Mouse (Mus musculus) embryonic facial prominence, embryonic 11.5 days (tissue): Measurements from ENCODE around the gene Sfxn3. TPM values are rescaled to one million over a fixed set of nuclear protein-coding genes. Genes with fewer than 3 reads are reported as not detected.

Experiments
- ATAC-seq: fragments of 200-750 bp; cut with Nextera tagmentation; replicated peaks from 2 replicates; pipeline ENCODE4 v1.8.0; 2017; ENCODE audit warnings: low read depth; ENCODE audit not compliant: insufficient number of reproducible peaks, low FRiP score, low TSS enrichment
- DNase-seq: peaks from one replicate; pipeline ENCODE4 v3.0.0-alpha.2; 2015; ENCODE audit warnings: low spot score
- H3K27ac ChIP-seq: fragments of 300-500 bp; sonication (generic); replicated peaks from 2 replicates; pipeline ENCODE4 v1.5.1; 2014; ENCODE audit warnings: mild to moderate bottlenecking, low read depth, low read length, control low read depth
- H3K27me3 ChIP-seq: fragments of 300-500 bp; sonication (generic); 2 replicates; pipeline ENCODE4 v1.6.1; 2014; ENCODE audit warnings: mild to moderate bottlenecking, low read length, moderate library complexity, mixed read lengths; ENCODE audit not compliant: control insufficient read depth, insufficient read depth
- H3K36me3 ChIP-seq: fragments of 300-500 bp; sonication (generic); replicated peaks from 2 replicates; pipeline ENCODE4 v1.6.1; 2014; ENCODE audit warnings: low read depth, mild to moderate bottlenecking, low read length, moderate library complexity, mixed read lengths; ENCODE audit not compliant: control insufficient read depth, insufficient read depth
- H3K4me1 ChIP-seq: fragments of 300-500 bp; sonication (generic); 2 replicates; pipeline ENCODE4 v1.6.1; 2014; ENCODE audit warnings: low read length, mixed read lengths; ENCODE audit not compliant: control insufficient read depth, insufficient read depth
- H3K4me2 ChIP-seq: fragments of 300-500 bp; sonication (generic); 2 replicates; pipeline ENCODE4 v1.6.1; 2014; ENCODE audit warnings: low read depth, mild to moderate bottlenecking, control low read depth, low read length, moderate library complexity
- H3K4me3 ChIP-seq: fragments of 300-500 bp; sonication (generic); 2 replicates; pipeline ENCODE4 v1.5.1; 2014; ENCODE audit warnings: low read depth, low read length, control low read depth
- H3K9ac ChIP-seq: fragments of 300-500 bp; sonication (generic); replicated peaks from 2 replicates; pipeline ENCODE4 v1.6.1; 2014; ENCODE audit warnings: mild to moderate bottlenecking, control low read depth, low read length
- H3K9me3 ChIP-seq: fragments of 300-500 bp; sonication (generic); replicated peaks from 2 replicates; pipeline ENCODE4 v1.6.1; 2016; ENCODE audit warnings: mild to moderate bottlenecking, low read length, inconsistent platforms, mixed read lengths; ENCODE audit not compliant: control insufficient read depth
- WGBS: fragments of 180-500 bp; shearing (Covaris S2); extraction: QIAGEN DNeasy Blood & Tissue Kit; methylation state at CpG from one replicate; pipeline ENCODE4 v1.1.7; 2014; 5-methylcytosine and 5-hydroxymethylcytosine counted together
- polyA plus RNA-seq: library from polyadenylated mRNA; unstranded; fragments of >200 nt; fragmentation: Nextera tagmentation; extraction: Ambion mirVana; gene quantifications from 2 replicates; pipeline ENCODE4 v1.2.1, GENCODE M21; 2014

Gene Sfxn3
- polyA plus RNA-seq, 1 experiment from 2014 or later = 14.7 TPM

- no peaks in the 10 kb centered on the region for H3K9me3 ChIP-seq
- peak overlapping the region; percentile 91; the same call in 1 of the 2 replicates for H3K4me2 ChIP-seq
- H3K9ac ChIP-seq = no peak overlapping the region
- peak overlapping the region; percentile 30 for H3K4me3 ChIP-seq
- no peak overlapping the region for H3K27ac ChIP-seq
- ATAC-seq (no peak), DNase-seq (no peak)
- peaks cover 11% of the 10 kb centered on the region for H3K4me1 ChIP-seq
- H3K36me3 ChIP-seq = no peaks in the 10 kb centered on the region
- 5% methylated on average over 17 of the region's 17 CpGs for WGBS
- peaks cover 46% of the 10 kb centered on the region for H3K27me3 ChIP-seq
Measured at GRCm38 (mm10) chr19:45076036-45076575, 28.8 kb downstream of the Sfxn3 start.

DNA sequence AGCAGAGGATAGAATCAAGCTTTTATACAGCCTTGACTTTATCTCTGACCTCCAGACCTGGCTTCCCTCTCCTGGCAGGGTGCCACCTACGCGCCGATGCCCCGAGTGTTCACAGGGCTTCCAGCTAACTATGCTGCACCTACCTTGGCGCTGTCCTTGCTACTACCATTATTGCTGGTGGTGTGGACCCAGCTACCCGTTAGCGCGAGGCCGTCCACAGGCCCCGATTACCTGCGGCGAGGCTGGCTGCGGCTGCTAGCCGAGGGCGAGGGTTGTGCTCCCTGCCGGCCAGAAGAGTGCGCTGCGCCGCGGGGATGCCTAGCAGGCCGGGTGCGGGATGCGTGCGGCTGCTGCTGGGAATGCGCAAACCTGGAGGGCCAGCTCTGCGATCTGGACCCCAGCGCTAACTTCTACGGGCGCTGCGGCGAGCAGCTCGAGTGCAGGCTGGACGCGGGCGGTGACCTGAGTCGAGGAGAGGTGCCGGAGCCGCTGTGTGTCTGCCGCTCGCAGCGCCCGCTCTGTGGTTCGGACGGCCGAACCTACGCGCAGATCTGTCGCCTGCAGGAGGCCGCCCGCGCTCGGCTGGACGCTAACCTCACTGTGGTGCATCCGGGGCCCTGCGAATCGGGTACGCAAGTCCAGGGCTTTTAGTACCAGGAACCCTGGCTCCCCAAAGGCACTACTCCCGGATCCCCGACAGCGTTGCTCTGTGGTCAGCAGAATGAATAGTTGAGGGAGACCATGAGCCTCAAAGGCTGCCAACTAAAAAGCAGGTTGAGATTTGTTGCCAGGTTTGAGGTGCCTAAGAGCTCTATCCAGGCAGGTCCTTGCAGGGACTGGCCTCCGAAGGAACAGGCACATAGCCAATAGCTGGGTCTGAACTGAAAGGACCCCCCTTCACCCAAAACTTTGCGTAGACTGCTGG lies 29.5 kb downstream of the Sfxn3 start:
- Histone ChIP-seq H3K4me1 (peaks cover 11% of the 10 kb centered on the region), H3K4me3 (peak overlapping the region; percentile 30), H3K27ac (no peak overlapping the region), H3K4me2 (peak overlapping the region; percentile 43), H3K9ac (peak overlapping the region; percentile 51), H3K36me3 (no peaks in the 10 kb centered on the region), H3K9me3 (no peaks in the 10 kb centered on the region), H3K27me3 (peaks cover 46% of the 10 kb centered on the region)
- DNase-seq (peak; percentile 70), ATAC-seq (no peak)
- WGBS = 1% methylated on average over 62 of the region's 62 CpGs

DNA sequence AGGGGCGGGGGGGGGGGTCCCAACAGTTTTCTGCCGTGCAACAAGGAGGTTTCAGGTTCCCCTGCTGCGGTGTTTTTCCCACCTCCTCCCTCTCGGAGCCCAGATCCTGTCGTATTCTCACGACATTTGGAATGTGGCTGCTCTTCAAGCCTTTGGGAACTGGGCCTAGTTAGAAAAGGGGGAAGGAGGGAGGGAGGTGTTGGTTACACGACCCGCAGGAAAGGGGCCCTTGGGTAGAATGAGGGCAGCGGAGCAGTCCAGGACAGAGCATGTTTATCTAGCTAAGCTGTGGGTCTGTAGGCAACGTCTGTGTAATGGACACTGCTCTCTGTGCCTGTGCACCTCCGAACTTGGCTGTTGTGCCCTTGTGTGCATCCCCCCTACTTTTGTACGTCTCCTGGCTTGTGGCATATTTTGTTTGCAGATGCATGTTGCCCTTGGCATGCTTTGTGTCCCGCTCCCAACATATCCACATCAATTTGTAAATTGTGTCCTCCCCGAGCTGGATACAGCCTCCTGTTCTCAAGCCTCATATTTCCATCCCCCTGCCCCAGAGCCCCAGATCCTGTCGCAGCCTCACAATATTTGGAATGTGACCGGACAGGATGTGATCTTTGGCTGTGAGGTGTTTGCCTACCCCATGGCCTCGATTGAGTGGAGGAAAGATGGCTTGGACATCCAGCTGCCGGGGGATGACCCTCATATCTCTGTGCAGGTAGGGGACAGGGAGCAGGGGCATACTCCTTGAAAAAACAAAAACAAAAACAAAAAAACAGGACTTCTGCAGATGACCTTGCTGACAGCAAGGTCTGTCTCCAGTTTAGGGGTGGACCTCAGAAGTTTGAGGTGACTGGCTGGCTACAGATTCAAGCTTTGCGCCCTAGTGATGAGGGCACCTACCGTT lies 30.7 kb downstream of the Sfxn3 start:
- ATAC-seq (no peak), DNase-seq (no peak)
- Histone ChIP-seq H3K4me2 (peak overlapping the region; percentile 16; the same call in 1 of the 2 replicates), H3K4me3 (no peak overlapping the region), H3K9ac (no peak overlapping the region), H3K36me3 (no peaks in the 10 kb centered on the region), H3K27ac (no peak overlapping the region), H3K27me3 (peaks cover 46% of the 10 kb centered on the region), H3K9me3 (no peaks in the 10 kb centered on the region), H3K4me1 (peaks cover 11% of the 10 kb centered on the region)
- WGBS = 4% methylated on average over 20 of the region's 20 CpGs

GRCm38 (mm10) chr19:45078971-45079764 lies 31.9 kb downstream of the Sfxn3 start:
- Histone ChIP-seq H3K27ac (no peak overlapping the region), H3K4me2 (peak overlapping the region; percentile 44), H3K9me3 (no peaks in the 10 kb centered on the region), H3K4me3 (peak overlapping the region; percentile 27; the same call in 1 of the 2 replicates), H3K36me3 (no peaks in the 10 kb centered on the region), H3K9ac (no peak overlapping the region), H3K4me1 (peaks cover 11% of the 10 kb centered on the region), H3K27me3 (peaks cover 46% of the 10 kb centered on the region)
- no peak for ATAC-seq
- peak; percentile 64 for DNase-seq
- WGBS = 4% methylated on average over 17 of the region's 17 CpGs

DNA sequence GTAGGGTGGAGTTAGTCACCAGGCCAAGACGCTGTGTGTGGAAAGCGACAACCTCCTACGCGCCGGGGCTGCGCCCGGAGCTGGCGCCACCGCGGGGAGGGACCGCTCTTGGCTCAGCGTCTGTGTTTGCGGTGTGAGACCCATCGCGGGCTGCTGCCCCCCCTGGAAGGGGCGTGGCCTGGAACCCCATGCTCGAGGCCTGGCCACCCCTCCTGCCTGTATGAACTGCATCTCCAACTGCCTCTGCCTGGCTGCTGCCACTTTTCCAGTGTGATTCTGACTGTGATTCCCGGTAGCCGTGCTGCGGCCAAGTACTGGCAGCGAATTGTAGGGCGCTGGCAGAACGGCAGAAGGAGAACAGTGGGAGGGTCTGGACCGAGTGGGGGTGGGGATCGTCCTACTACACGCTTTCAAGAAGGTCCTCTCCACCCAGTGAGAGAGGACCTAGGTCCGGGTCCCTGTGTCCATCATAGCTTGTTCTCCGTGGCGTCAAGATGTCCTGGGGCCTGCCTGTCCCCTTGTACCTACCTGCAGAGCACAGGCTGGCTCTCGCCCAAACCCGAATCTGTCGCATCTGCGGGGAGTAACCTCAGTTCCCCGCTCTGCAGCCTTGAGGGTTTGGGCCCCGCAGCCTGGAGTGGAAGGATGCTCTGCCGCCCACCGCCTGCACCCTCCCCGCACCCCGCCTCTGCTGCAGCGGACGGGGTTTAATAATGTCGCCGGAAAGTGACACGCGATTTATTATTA lies 32.6 kb downstream of the Sfxn3 start:
- Histone ChIP-seq H3K9ac (peak overlapping the region; percentile 35), H3K9me3 (no peaks in the 10 kb centered on the region), H3K36me3 (no peaks in the 10 kb centered on the region), H3K4me1 (peaks cover 11% of the 10 kb centered on the region), H3K27me3 (peaks cover 46% of the 10 kb centered on the region), H3K4me2 (peak overlapping the region; percentile 44), H3K27ac (no peak overlapping the region), H3K4me3 (peak overlapping the region; percentile 27)
- under 1% methylated on average over 45 of the region's 45 CpGs for WGBS
- DNase-seq (no peak), ATAC-seq (no peak; the same call in 1 of the 2 replicates)

GRCm38 (mm10) chr19:45080711-45081110 lies 33.4 kb downstream of the Sfxn3 start:
- under 1% methylated on average over 17 of the region's 17 CpGs for WGBS
- Histone ChIP-seq H3K36me3 (no peaks in the 10 kb centered on the region), H3K9me3 (no peaks in the 10 kb centered on the region), H3K4me1 (peaks cover 11% of the 10 kb centered on the region), H3K27ac (no peak overlapping the region), H3K27me3 (peaks cover 46% of the 10 kb centered on the region), H3K9ac (no peak overlapping the region), H3K4me2 (peak overlapping the region; percentile 21; the same call in 1 of the 2 replicates), H3K4me3 (peak overlapping the region; percentile 5; the same call in 1 of the 2 replicates)
- ATAC-seq = no peak
- DNase-seq = no peak

DNA sequence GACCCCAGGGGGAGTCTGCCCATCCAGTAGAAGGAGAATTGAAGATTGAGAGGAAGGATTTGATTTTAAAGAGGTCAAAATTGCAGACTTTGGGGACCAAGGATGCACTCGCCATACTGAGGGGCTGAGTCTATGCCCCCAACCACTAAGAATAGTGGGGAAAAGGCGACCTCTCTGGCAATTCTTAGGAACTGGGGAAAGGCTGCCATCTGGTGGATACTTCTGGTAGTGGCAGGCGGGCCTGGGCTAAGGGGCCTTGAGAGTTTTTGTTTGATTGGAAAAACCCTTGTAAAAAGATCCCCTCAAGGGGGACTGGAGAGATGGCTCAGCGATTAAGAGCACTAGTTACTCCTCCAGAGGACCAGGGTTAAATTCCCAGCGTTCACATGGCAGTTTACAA lies 34.0 kb downstream of the Sfxn3 start:
- no peak overlapping the region for H3K27ac ChIP-seq
- H3K9ac ChIP-seq = no peak overlapping the region
- 0% methylated on average over 5 of the region's 5 CpGs for WGBS
- ATAC-seq = no peak
- no peaks in the 10 kb centered on the region for H3K9me3 ChIP-seq
- H3K27me3 ChIP-seq = peaks cover 43% of the 10 kb centered on the region
- no peak overlapping the region for H3K4me3 ChIP-seq
- H3K4me1 ChIP-seq = peaks cover 11% of the 10 kb centered on the region
- peak; percentile 89 for DNase-seq
- H3K36me3 ChIP-seq = no peaks in the 10 kb centered on the region
- no peak overlapping the region for H3K4me2 ChIP-seq
